Mouse (Mus musculus) liver, embryonic 14.5 days (tissue): ENCODE results near the gene Rassf1.

Experiments
- CTCF ChIP-seq: IDR thresholded peaks from 2 replicates; pipeline ENCODE4 v1.5.1; 2016; ENCODE audit warnings: antibody characterized with exemption, low read depth, control low read depth
- EP300 ChIP-seq: IDR thresholded peaks from 2 replicates; pipeline ENCODE4 v1.6.1; 2016; ENCODE audit warnings: antibody characterized with exemption, low read depth

GRCm38 (mm10) chr9:107599842-107600241 is 48.5 kb downstream of the Rassf1 start:
- TF ChIP-seq CTCF (no peak), EP300 (no peak)
